Comparison of ENCODE assay signal across 15 mouse cellular contexts in the genomic region with DNA sequence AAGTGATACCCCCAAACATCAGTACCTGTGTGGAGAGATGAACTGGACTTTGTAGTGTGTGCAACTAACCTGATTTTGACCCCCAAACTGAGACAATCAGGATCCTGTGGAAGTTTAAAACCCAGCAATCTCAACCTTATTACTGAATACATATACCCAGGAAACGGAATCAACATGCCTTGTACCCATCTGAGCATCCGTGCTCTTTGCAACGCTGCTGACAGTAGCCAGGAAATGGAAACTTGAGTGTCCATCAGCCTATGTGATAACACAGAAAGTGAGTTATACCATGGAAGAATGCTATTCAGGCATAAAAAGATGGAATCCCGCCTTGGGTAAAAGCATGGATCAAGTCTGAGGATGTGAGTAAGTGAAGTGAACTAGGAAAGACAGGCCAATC. TPM values are rescaled to one million over a fixed set of nuclear protein-coding genes. Genes with fewer than 3 reads are reported as not detected.
"Had no signal": no experiment of that assay in that cellular context is flagged by ENCODE, and none has a peak within 500 bp of the region (broad histone marks: within the 10 kb centered on the region; RNA-seq: fewer than 3 reads in every experiment).

No protein-coding gene starts in this region.

- H3K9ac ChIP-seq: lung, embryonic 14.5 days; midbrain, embryonic 12.5 days; neural tube, embryonic 12.5 days; stomach, embryonic 15.5 days had no signal

- H3K9me3 ChIP-seq: midbrain, embryonic 10.5 days; midbrain, embryonic 12.5 days; neural tube, embryonic 12.5 days; stomach, embryonic 15.5 days had no signal

- H3K4me2 ChIP-seq: lung, embryonic 14.5 days; midbrain, embryonic 12.5 days; neural tube, embryonic 12.5 days; stomach, embryonic 15.5 days had no signal

- H3K4me3 ChIP-seq: midbrain, embryonic 10.5 days; midbrain, embryonic 12.5 days; myocyte; neural tube, embryonic 12.5 days; stomach, embryonic 15.5 days had no signal

- H3K36me3 ChIP-seq: midbrain, embryonic 10.5 days; midbrain, embryonic 12.5 days; neural tube, embryonic 12.5 days; stomach, embryonic 15.5 days had no signal

- ATAC-seq: midbrain, embryonic 16.5 days had no signal

- H3K4me1 ChIP-seq: stomach, embryonic 15.5 days had no signal

- H3K27ac ChIP-seq: midbrain, embryonic 10.5 days; midbrain, embryonic 12.5 days; neural tube, embryonic 12.5 days; stomach, embryonic 15.5 days; stomach, postnatal 0 days had no signal

- H3K27me3 ChIP-seq: midbrain, embryonic 12.5 days; neural tube, embryonic 12.5 days; stomach, embryonic 15.5 days had no signal

- DNase-seq: lung, embryonic 14.5 days; lung, postnatal 10 days; lung, postnatal 4 days; midbrain, embryonic 14.5 days; right cerebral cortex, postnatal 14 days; thymus, adult 2 months; thymus, postnatal 25 days; thymus, postnatal 4 days had no signal

RNA-seq across cellular contexts. Expression of gene Ptprc, which starts 34.7 kb away (rescaled TPM):
- polyA plus RNA-seq: myocyte had no signal
